Mouse (Mus musculus): ENCODE results near the gene March4. TPM values are rescaled to one million over a fixed set of nuclear protein-coding genes. Genes with fewer than 3 reads are reported as not detected.

The March4 gene
- polyA plus RNA-seq, 1 experiment from 2014 or later = not detected

GRCm38 (mm10) chr1:72400616-72401015, 136.1 kb downstream of the March4 start:
- H3K27ac ChIP-seq (replicated peaks) = 0 out of 2 replicates have a peak overlapping the region, but pooled peaks have one; percentile 6
- no peaks in the 10 kb centered on the region for H3K4me1 ChIP-seq
- no peaks in the 10 kb centered on the region for H3K9me3 ChIP-seq
- 85% methylated on average over 9 of the region's 9 CpGs for WGBS
- H3K36me3 ChIP-seq (replicated peaks) = peaks cover 25% of the 10 kb centered on the region
- no peak for DNase-seq (ENCODE audit: low spot score)
- H3K27me3 ChIP-seq (replicated peaks; ENCODE audit: low read depth, poor library complexity, severe bottlenecking) = no peaks in the 10 kb centered on the region
- no peak overlapping the region for H3K4me3 ChIP-seq

- Histone ChIP-seq H3K36me3 (replicated peaks) (peaks cover 32% of the 10 kb centered on the region), H3K4me1 (no peaks in the 10 kb centered on the region), H3K9me3 (no peaks in the 10 kb centered on the region), H3K4me3 (no peak overlapping the region), H3K27me3 (replicated peaks; ENCODE audit: low read depth, poor library complexity, severe bottlenecking) (no peaks in the 10 kb centered on the region), H3K27ac (replicated peaks) (no peak overlapping the region)
- no peak for DNase-seq (ENCODE audit: low spot score)
- WGBS = 88% methylated on average over 8 of the region's 8 CpGs
Observed at GRCm38 (mm10) chr1:72399720-72400401, 136.9 kb downstream of the March4 start.

GRCm38 (mm10) chr1:72390420-72390819, 146.3 kb downstream of the March4 start:
- no peaks in the 10 kb centered on the region for H3K9me3 ChIP-seq
- H3K4me1 ChIP-seq = peaks cover 3% of the 10 kb centered on the region; the same call in 1 of the 2 replicates
- H3K4me3 ChIP-seq = no peak overlapping the region
- H3K27ac ChIP-seq (replicated peaks) = no peak overlapping the region
- peaks cover 42% of the 10 kb centered on the region for H3K36me3 ChIP-seq (replicated peaks)
- H3K27me3 ChIP-seq (replicated peaks; ENCODE audit: low read depth, poor library complexity, severe bottlenecking) = no peaks in the 10 kb centered on the region
- no peak for DNase-seq (ENCODE audit: low spot score)
- 76% methylated on average over 4 of the region's 4 CpGs for WGBS

GRCm38 (mm10) chr1:72383651-72384050, 153.1 kb downstream of the March4 start:
- Histone ChIP-seq H3K9me3 (no peaks in the 10 kb centered on the region), H3K4me1 (no peaks in the 10 kb centered on the region), H3K27me3 (replicated peaks; ENCODE audit: low read depth, poor library complexity, severe bottlenecking) (no peaks in the 10 kb centered on the region), H3K4me3 (no peak overlapping the region), H3K36me3 (replicated peaks) (peaks cover 67% of the 10 kb centered on the region), H3K27ac (replicated peaks) (no peak overlapping the region)
- no peak for DNase-seq (ENCODE audit: low spot score)
- WGBS = 83% methylated on average over 5 of the region's 5 CpGs

GRCm38 (mm10) chr1:72383056-72383455, 153.7 kb downstream of the March4 start:
- H3K36me3 ChIP-seq (replicated peaks) = peaks cover 69% of the 10 kb centered on the region
- DNase-seq (ENCODE audit: low spot score) = no peak
- no peak overlapping the region for H3K4me3 ChIP-seq
- H3K27ac ChIP-seq (replicated peaks) = no peak overlapping the region
- H3K4me1 ChIP-seq = no peaks in the 10 kb centered on the region
- no peaks in the 10 kb centered on the region for H3K27me3 ChIP-seq (replicated peaks; ENCODE audit: low read depth, poor library complexity, severe bottlenecking)
- WGBS = 94% methylated on average over 7 of the region's 7 CpGs
- H3K9me3 ChIP-seq = no peaks in the 10 kb centered on the region

- Histone ChIP-seq H3K9me3 (no peaks in the 10 kb centered on the region), H3K27ac (replicated peaks) (no peak overlapping the region), H3K4me1 (no peaks in the 10 kb centered on the region), H3K27me3 (replicated peaks; ENCODE audit: low read depth, poor library complexity, severe bottlenecking) (no peaks in the 10 kb centered on the region), H3K36me3 (replicated peaks) (peaks cover 46% of the 10 kb centered on the region), H3K4me3 (no peak overlapping the region)
- no peak for DNase-seq (ENCODE audit: low spot score)
- 98% methylated on average over 3 of the region's 3 CpGs for WGBS
Observed at GRCm38 (mm10) chr1:72380544-72380943, 156.2 kb downstream of the March4 start.

GRCm38 (mm10) chr1:72379752-72380353, 156.9 kb downstream of the March4 start:
- peaks cover 42% of the 10 kb centered on the region for H3K36me3 ChIP-seq (replicated peaks)
- no peak overlapping the region for H3K27ac ChIP-seq (replicated peaks)
- WGBS = 96% methylated on average over 11 of the region's 11 CpGs
- H3K27me3 ChIP-seq (replicated peaks; ENCODE audit: low read depth, poor library complexity, severe bottlenecking) = no peaks in the 10 kb centered on the region
- no peaks in the 10 kb centered on the region for H3K9me3 ChIP-seq
- no peak for DNase-seq (ENCODE audit: low spot score)
- H3K4me3 ChIP-seq = no peak overlapping the region
- no peaks in the 10 kb centered on the region for H3K4me1 ChIP-seq

- no peak overlapping the region for H3K4me3 ChIP-seq
- WGBS = 92% methylated on average over 4 of the region's 4 CpGs
- H3K36me3 ChIP-seq (replicated peaks) = peaks cover 30% of the 10 kb centered on the region
- H3K4me1 ChIP-seq = no peaks in the 10 kb centered on the region
- H3K27me3 ChIP-seq (replicated peaks; ENCODE audit: low read depth, poor library complexity, severe bottlenecking) = no peaks in the 10 kb centered on the region
- no peaks in the 10 kb centered on the region for H3K9me3 ChIP-seq
- no peak for DNase-seq (ENCODE audit: low spot score)
- H3K27ac ChIP-seq (replicated peaks) = no peak overlapping the region
Observed at GRCm38 (mm10) chr1:72378151-72378550, 158.6 kb downstream of the March4 start.

Other genes with a start within 250 kb of the March4 start
- gene Xrcc5, start 229.5 kb downstream of the March4 start, polyA plus RNA-seq (2016; fragmentation: Nextera tagmentation; extraction: Ambion mirVana) = 55.2 and 57.3 TPM in 2 replicates
- gene Smarcal1, start 46.3 kb upstream of the March4 start, polyA plus RNA-seq (2016; fragmentation: Nextera tagmentation; extraction: Ambion mirVana) = 31.4 and 33.3 TPM in 2 replicates
- not detected in 2 replicates for gene Ankar, start 163.6 kb upstream of the March4 start, polyA plus RNA-seq (2016; fragmentation: Nextera tagmentation; extraction: Ambion mirVana)
- gene Rpl37a, start 174.4 kb upstream of the March4 start, polyA plus RNA-seq (2016; fragmentation: Nextera tagmentation; extraction: Ambion mirVana) = 1,442 and 1,468 TPM in 2 replicates